Mouse (Mus musculus): ENCODE data around the gene Ssh2.
A peak's percentile ranks its signal among the peaks of the same experiment; 100 is the strongest.

Ssh2 gene

DNA sequence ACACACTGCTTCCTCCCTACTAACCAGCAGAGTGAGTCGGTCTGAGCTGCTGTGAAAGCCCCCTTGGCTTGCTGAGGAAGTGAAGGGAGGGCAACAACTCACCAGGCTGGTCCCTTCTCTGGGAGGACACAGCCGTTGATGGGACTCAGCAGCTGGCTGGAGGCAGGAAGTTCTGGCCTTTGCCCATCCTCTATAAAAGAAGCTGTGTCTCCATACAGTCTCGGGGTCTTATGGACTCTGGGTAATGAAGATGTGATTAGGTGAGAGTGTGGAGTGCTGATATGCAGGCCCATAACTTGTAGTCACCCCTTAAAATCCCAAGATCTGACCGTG, 278.2 kb downstream of the Ssh2 start:
- DNase-seq: no peak

- no peak for DNase-seq
Measured at GRCm38 (mm10) chr11:77494782-77495181, 278.7 kb downstream of the Ssh2 start.

DNA sequence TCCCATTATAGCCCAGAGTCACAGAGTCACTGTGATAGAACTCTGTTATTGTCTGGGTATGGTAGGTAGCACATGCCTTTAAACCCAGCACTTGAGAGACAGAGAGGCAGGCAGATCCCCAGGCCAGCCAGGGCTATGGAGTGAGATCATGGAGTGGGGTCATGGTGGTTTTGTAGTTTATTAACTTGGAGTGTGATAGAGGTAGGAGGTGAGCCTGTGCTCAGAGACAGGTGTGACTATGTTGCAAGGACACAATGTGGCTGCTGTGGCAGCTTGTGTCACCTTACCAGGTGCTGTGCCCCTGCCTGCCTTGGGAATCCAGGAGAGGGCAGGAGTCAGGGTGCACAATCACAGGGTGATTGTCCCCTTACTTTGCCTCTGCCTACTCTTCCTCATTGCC, 279.4 kb downstream of the Ssh2 start:
- no peak for DNase-seq

DNA sequence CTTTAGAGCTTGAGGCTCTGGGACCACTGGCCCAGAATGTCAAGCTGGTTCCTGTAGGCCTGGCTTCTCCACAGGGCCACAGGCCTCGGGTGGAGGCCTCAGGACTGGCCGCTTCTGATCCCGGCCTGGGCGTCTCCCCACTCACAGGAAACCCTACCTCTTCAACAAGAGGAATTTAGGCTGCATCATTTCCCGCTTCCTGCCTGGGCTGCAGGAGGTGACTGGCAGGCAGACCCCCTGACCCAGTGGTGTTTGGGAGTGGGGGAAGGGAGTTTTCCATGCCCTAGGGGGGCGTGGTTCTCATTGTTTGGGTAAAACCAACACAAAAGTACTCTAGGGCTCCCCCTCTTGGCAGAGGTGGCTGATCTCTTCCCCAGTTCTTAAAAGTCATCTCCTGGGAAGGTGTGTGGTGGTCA, 281.3 kb downstream of the Ssh2 start:
- DNase-seq: peak; percentile 59 to 62

DNA sequence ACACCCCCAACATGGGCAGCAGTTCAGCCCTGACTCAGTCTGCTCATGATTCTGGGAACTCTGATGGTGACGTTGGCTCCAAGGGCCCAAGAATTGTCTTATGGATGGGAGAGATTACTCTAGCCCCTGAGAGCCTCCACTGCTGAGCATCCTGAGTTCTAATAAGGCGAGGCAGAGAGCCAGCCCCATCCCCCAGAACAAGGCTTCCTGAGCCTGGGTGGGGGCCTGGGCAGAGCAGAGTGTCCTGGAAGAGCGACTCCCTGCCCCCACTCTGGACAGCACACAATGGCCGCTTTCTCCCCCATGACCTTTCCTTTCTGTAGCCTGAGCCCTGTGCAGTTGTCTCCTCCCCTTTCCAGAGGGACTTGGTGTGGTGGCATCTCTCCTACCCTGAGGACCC, 281.8 kb downstream of the Ssh2 start:
- DNase-seq: no peak

- DNase-seq: no peak
Measured at GRCm38 (mm10) chr11:77498261-77499139, 282.4 kb downstream of the Ssh2 start.

DNA sequence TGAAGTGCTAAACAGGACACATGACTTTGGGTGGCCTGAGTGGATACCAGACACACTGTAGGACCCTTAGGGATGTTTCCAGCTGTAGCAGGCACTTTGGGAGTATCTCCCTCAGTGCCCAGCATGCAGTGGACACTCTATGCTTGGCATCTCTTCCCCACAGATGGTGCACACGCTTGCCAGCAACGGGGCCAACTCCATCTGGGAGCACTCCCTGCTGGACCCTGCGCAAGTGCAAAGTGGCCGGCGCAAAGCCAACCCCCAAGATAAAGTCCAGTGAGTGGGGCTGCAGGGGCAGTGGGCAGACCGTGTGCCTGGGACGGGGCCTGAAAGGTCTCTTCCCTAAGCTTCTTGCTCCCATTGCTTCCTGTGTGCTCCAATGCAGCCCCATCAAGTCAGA, 283.3 kb downstream of the Ssh2 start:
- no peak for DNase-seq

- DNase-seq: no peak
Measured at GRCm38 (mm10) chr11:77500361-77501325, 284.6 kb downstream of the Ssh2 start.

DNA sequence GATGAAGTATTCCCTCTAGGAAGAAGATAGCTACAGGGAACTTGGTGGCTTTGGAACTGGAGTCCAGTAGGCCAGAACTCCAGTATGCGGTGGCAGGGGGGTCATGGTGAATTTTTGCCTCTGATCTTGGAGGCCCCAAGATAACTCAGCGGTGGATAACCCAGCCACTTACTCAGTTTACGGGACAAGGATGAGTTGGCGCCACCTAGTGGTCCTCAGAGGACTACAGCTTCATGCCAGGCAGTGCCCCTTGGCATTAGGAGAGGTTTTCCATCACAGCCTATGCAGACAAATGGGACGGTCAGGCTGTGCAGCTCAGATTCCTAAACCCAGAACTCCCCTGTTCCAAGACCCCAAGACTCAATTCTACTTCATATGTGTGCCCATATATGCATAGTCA, 285.3 kb downstream of the Ssh2 start:
- peak; percentile 69 to 75 for DNase-seq

GRCm38 (mm10) chr11:77501971-77502370, 285.9 kb downstream of the Ssh2 start:
- no peak for DNase-seq

DNA sequence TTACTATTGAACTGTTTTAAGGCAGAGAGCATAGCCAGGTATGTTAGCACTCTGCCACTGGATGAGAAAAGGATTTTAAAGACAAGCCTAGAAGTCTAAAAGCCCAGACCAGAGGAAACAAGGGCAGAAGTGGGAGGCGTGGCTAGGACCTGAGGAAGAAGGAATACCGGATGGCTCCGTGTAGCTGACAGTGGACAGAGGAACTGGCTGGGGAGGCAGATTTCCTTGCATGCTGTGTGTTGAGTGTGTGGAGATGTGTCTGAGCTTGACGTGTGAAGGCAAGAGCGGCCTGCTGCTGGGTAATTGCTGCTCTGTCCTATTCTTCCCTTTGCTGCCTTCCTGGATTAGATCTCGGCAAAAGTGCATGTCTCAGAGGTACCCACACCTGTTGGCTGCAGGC, 286.4 kb downstream of the Ssh2 start:
- no peak for DNase-seq

DNA sequence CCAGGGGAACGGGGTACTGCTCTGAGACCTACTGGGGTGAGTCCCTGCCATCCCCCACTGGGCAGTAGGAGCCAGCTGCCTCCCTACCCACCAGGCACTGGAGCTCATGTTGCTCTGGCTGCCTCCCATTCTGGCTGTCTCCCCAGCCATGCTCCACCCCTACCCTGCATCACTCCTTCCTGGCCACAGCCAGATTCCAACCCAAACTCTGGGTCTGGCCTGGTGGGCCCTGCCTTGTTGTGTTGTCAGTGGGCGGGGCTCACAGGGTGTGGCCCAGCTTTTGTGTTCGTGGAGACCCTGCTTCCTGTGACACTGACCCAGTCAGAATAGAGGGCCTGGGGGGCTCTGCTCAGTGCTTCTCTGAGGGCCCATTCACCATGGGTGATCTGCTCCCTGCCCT, 287.4 kb downstream of the Ssh2 start:
- no peak for DNase-seq

DNA sequence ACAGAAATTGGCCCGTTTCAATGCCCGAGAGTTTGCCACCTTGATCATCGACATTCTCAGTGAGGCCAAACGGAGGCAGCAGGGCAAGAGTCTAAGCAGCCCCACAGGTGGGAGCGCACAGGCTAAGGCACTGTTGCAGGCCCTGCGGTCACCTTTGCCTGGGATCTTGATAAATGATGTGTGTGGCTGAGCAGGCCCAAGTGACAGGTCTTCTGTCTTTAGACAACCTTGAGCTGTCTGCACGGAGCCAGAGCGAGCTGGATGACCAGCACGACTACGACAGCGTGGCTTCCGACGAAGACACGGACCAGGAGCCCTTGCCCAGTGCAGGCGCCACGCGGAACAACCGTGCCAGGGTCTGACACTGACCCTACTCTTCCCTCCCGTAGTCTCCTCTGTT, 288.3 kb downstream of the Ssh2 start:
- DNase-seq: no peak

GRCm38 (mm10) chr11:77505291-77505980, 289.3 kb downstream of the Ssh2 start:
- peak in 1 of 2 experiments; percentile 20 for DNase-seq

GRCm38 (mm10) chr11:77506273-77506672, 290.2 kb downstream of the Ssh2 start:
- DNase-seq: peak in 1 of 2 experiments; percentile 27

- DNase-seq: peak in 1 of 2 experiments; percentile 17
Measured at GRCm38 (mm10) chr11:77506941-77507340, 290.9 kb downstream of the Ssh2 start.

GRCm38 (mm10) chr11:77507426-77507825, 291.3 kb downstream of the Ssh2 start:
- no peak for DNase-seq

DNA sequence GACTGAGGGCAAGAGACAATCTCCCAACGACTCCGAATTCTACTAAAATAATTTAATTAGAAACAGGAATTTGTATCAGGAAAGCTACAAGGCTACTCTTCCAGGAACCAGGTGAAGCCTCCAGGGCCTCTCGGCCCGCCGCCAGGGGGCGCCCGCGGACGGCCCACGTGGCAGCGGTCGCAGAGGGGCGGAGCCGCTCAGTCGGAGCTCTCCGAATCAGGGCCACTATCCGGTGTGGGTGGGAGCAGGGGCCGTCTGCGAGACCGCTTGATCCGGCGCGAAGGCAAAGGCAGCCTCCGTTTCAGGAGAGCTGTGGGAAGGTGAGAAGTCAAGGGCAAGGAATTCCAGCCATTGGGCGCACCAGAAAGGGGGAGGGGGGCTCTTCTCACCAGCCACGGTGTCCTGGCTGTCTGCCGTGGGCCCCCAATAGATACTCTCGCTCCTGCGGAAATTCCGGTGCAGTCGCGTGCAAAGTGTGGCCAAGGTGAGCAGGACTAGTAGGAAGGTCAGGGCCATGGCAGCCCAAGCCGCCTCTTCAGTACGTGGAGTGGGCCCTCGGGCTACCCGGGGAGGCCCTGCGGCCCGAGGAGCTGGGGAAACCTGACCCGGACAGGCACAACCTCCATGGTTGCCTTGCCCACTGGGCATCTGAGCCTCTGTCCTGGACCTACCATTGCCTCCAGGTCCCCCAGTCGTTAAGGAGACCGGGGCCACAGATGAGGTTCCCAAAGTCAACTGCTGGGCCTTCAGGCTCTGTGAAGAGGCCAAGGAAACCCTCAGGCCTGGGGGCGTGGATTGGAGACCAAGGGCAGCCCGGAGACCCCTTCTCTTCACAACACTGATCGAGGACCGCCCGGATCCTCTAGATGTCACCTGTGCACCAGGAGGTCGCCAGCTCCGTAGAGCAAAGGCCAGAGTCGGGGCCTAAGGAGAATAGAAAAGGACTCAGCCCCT, 292.3 kb downstream of the Ssh2 start:
- DNase-seq: peak; percentile 86 to 89
